In genomic region chr16:9452058-9452457, GRCm38 (mm10) we compare ENCODE assay signal across 22 mouse cellular contexts.
DNase-seq lines count a peak whose midpoint lies in the region; ATAC-seq lines count a peak whose summit lies in the region.
"Had no signal": no experiment of that assay in that cellular context is flagged by ENCODE, and none has a peak within 500 bp of the region (broad histone marks: within the 10 kb centered on the region; RNA-seq: fewer than 3 reads in every experiment).

No protein-coding gene starts in this region.

- no peaks in the 10 kb centered on the region for H3K9me3 ChIP-seq in forebrain, embryonic 14.5 days (replicated peaks; ENCODE audit: control insufficient read depth, low read length)
- no peaks in the 10 kb centered on the region for H3K9me3 ChIP-seq in forebrain, embryonic 13.5 days (replicated peaks)
- H3K9me3 ChIP-seq: embryonic facial prominence, embryonic 13.5 days; forebrain, embryonic 15.5 days; G1E; heart, embryonic 12.5 days; hindbrain, embryonic 10.5 days; hindbrain, embryonic 15.5 days had no signal

- ATAC-seq in forebrain, embryonic 14.5 days = no peak
- ATAC-seq in forebrain, embryonic 13.5 days = no peak
- ATAC-seq: CD4-positive, CD25-positive, alpha-beta regulatory T cell, adult 4 months; forebrain, embryonic 15.5 days; inflammation-experienced regulatory T-cells, adult 6 months had no signal

- H3K27ac ChIP-seq in forebrain, embryonic 14.5 days (ENCODE audit: low read depth, low read length) = no peak overlapping the region
- no peak overlapping the region for H3K27ac ChIP-seq in forebrain, embryonic 13.5 days
- H3K27ac ChIP-seq: embryonic facial prominence, embryonic 13.5 days; forebrain, embryonic 15.5 days; gastrocnemius, adult 2 months; hindbrain, embryonic 10.5 days; hindbrain, embryonic 15.5 days had no signal

- H3K27me3 ChIP-seq in forebrain, embryonic 14.5 days (replicated peaks; ENCODE audit: control insufficient read depth, insufficient read depth, low read length) = no peaks in the 10 kb centered on the region
- no peaks in the 10 kb centered on the region for H3K27me3 ChIP-seq in forebrain, embryonic 13.5 days
- H3K27me3 ChIP-seq: embryonic facial prominence, embryonic 13.5 days; forebrain, embryonic 15.5 days; heart, embryonic 12.5 days; hindbrain, embryonic 15.5 days had no signal

- no peaks in the 10 kb centered on the region for H3K4me1 ChIP-seq in forebrain, embryonic 14.5 days (ENCODE audit: control insufficient read depth, insufficient read depth, low read length)
- no peaks in the 10 kb centered on the region for H3K4me1 ChIP-seq in forebrain, embryonic 13.5 days
- H3K4me1 ChIP-seq: embryonic facial prominence, embryonic 13.5 days; forebrain, embryonic 15.5 days; heart, embryonic 12.5 days; hindbrain, embryonic 10.5 days; hindbrain, embryonic 15.5 days had no signal

- 67% methylated on average over 4 of the region's 4 CpGs for WGBS in forebrain, embryonic 14.5 days
- WGBS in forebrain, embryonic 13.5 days = 74% methylated on average over 4 of the region's 4 CpGs

- H3K36me3 ChIP-seq in forebrain, embryonic 14.5 days (ENCODE audit: control insufficient read depth, insufficient read depth, low read length) = no peaks in the 10 kb centered on the region
- H3K36me3 ChIP-seq in forebrain, embryonic 13.5 days (ENCODE audit: poor library complexity, severe bottlenecking) = no peaks in the 10 kb centered on the region
- H3K36me3 ChIP-seq: embryonic facial prominence, embryonic 13.5 days; forebrain, embryonic 15.5 days; G1E; heart, embryonic 12.5 days; hindbrain, embryonic 10.5 days; hindbrain, embryonic 15.5 days had no signal

- DNase-seq in forebrain, embryonic 14.5 days (ENCODE audit: low spot score) = peak; percentile 28
- peak; percentile 16 for DNase-seq in layer of hippocampus, adult 11-12 months (ENCODE audit: low spot score)
- no peak for DNase-seq in layer of hippocampus, postnatal 36 days
- peak; percentile 60 for DNase-seq in brain, adult 2 months (ENCODE audit: low read depth, low spot score)
- DNase-seq in layer of hippocampus, adult 8-10 months (ENCODE audit: low spot score in 2 of 2) = peak; percentile 25 to 33
- DNase-seq in Muller cell, postnatal 12 days (ENCODE audit: inconsistent ontology term) = no peak
- DNase-seq in cerebellum, adult 18-20 months = no peak
- DNase-seq: adrenal gland, postnatal 10 days; B cell, adult 2 months; cerebellum, adult 8-10 months; cerebellum, postnatal 25 days; gastrocnemius, adult 2 months; gastrocnemius, postnatal 25 days had no signal

- no peak overlapping the region for H3K4me3 ChIP-seq in forebrain, embryonic 14.5 days (ENCODE audit: low read depth, low read length)
- no peak overlapping the region for H3K4me3 ChIP-seq in forebrain, embryonic 13.5 days
- H3K4me3 ChIP-seq: embryonic facial prominence, embryonic 13.5 days; forebrain, embryonic 15.5 days; gastrocnemius, adult 2 months; heart, embryonic 12.5 days; hindbrain, embryonic 10.5 days; hindbrain, embryonic 15.5 days had no signal

- H3K4me2 ChIP-seq in forebrain, embryonic 14.5 days (ENCODE audit: low read length) = no peak overlapping the region
- H3K4me2 ChIP-seq in forebrain, embryonic 13.5 days = no peak overlapping the region
- H3K4me2 ChIP-seq: embryonic facial prominence, embryonic 13.5 days; forebrain, embryonic 15.5 days; heart, embryonic 12.5 days; hindbrain, embryonic 15.5 days had no signal

- no peak overlapping the region for H3K9ac ChIP-seq in forebrain, embryonic 14.5 days (ENCODE audit: low read length)
- no peak overlapping the region for H3K9ac ChIP-seq in forebrain, embryonic 13.5 days
- H3K9ac ChIP-seq: embryonic facial prominence, embryonic 13.5 days; forebrain, embryonic 15.5 days; heart, embryonic 12.5 days; hindbrain, embryonic 15.5 days had no signal

Comparison
In these comparisons a context has a peak if more than half of its experiments do, and no peak if none do; other contexts are left out.
1. DNase-seq: peak in forebrain, embryonic 14.5 days (single experiment), layer of hippocampus, adult 11-12 months (single experiment), brain, adult 2 months (single experiment) and layer of hippocampus, adult 8-10 months (2 of 2); none in layer of hippocampus, postnatal 36 days (0 of 2), Muller cell, postnatal 12 days (single experiment) and cerebellum, adult 18-20 months (0 of 2).